Mouse (Mus musculus): ENCODE measurements around the gene Six5. TPM values are rescaled to one million over a fixed set of nuclear protein-coding genes. Genes with fewer than 3 reads are reported as not detected.

The Six5 gene
- polyA plus RNA-seq, 1 experiment from 2014 or later = 14.7 TPM

DNA sequence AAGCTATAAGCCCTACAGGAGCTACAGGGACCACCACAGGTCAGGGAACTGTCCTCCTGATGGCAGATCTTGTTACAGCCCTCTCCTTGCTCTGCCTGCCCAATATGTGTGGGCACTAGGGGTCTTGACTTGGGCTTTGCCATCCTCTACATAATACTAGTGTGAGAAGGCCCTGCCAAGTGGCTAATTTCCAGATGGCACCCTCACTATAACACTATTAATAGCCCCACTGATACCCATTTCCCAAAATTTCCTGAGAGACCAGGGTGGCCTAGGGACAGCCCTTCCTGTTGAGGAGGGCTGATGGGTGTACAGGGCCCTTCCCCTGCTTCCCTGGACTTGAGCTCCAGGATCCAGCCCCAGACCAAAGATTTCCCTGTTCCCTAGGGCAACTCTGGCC is 3.5 kb downstream of the Six5 start:
- H3K36me3 ChIP-seq = peaks cover 10% of the 10 kb centered on the region
- peaks cover 43% of the 10 kb centered on the region for H3K4me1 ChIP-seq
- H3K27ac ChIP-seq (replicated peaks) = no peak overlapping the region; the same call in 1 of the 2 replicates
- no peak overlapping the region for H3K4me2 ChIP-seq (replicated peaks)
- H3K9me3 ChIP-seq (replicated peaks) = no peaks in the 10 kb centered on the region
- no peak overlapping the region for H3K4me3 ChIP-seq (replicated peaks)
- ATAC-seq (ENCODE audit: insufficient number of reproducible peaks, low FRiP score, low TSS enrichment, low read depth) = no peak
- H3K27me3 ChIP-seq = no peaks in the 10 kb centered on the region
- no peak overlapping the region for H3K9ac ChIP-seq

DNA sequence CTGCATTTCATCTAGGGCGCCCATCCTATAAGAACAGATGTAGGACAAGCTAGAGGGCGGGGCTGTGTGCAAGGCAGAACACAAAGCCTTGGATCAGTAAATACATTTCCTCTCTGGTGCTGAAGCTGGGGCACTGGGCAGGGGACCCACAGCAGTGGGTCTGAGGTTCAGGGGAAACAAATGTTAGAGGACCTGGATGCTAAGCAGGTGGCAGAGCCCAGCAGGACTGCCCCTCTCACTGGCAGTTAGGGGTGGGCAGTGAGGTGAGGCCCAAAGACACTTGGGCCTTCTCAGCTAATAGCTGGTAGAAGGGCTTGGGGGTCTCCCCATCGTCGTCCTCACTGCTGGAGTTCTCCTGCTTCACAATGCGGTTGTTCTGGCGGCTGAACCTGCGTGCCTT is 4.4 kb downstream of the Six5 start:
- Histone ChIP-seq H3K9me3 (replicated peaks) (no peaks in the 10 kb centered on the region), H3K27ac (replicated peaks) (no peak overlapping the region), H3K4me2 (replicated peaks) (no peak overlapping the region), H3K4me3 (replicated peaks) (no peak overlapping the region), H3K4me1 (peaks cover 35% of the 10 kb centered on the region), H3K36me3 (peaks cover 10% of the 10 kb centered on the region), H3K9ac (no peak overlapping the region), H3K27me3 (no peaks in the 10 kb centered on the region)
- ATAC-seq (ENCODE audit: insufficient number of reproducible peaks, low FRiP score, low TSS enrichment, low read depth) = no peak
- WGBS = 69% methylated on average over 7 of the region's 7 CpGs

DNA sequence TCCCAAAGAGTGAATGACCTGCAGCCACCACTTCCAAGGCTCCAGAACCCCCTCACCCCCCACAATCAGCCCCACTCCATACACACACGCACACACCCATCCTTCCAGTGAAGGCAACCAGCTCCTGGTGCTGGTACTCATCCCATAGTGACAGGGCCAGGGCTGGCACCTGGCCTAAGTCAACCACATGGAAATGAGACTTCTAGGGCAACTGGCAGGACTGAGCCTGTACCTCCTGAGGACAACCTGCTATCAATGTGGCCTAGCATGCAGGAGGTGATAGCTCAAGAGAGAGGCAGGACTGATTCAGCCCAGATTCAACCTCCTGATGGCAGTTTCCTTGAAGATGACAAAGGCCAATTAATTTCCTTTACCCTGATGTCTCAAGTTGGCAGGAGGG is 5.9 kb downstream of the Six5 start:
- Histone ChIP-seq H3K27ac (replicated peaks) (no peak overlapping the region), H3K4me1 (peaks cover 35% of the 10 kb centered on the region), H3K4me3 (replicated peaks) (no peak overlapping the region), H3K36me3 (peaks cover 10% of the 10 kb centered on the region), H3K9ac (no peak overlapping the region), H3K4me2 (replicated peaks) (no peak overlapping the region), H3K9me3 (replicated peaks) (no peaks in the 10 kb centered on the region), H3K27me3 (no peaks in the 10 kb centered on the region)
- no peak for ATAC-seq (ENCODE audit: insufficient number of reproducible peaks, low FRiP score, low TSS enrichment, low read depth)
- 76% methylated on average over 1 of the region's 1 CpGs for WGBS

GRCm38 (mm10) chr7:19103741-19104140 is 9.3 kb downstream of the Six5 start:
- no peak for ATAC-seq (ENCODE audit: insufficient number of reproducible peaks, low FRiP score, low TSS enrichment, low read depth)
- H3K4me2 ChIP-seq (replicated peaks) = no peak overlapping the region
- no peak overlapping the region for H3K9ac ChIP-seq
- no peaks in the 10 kb centered on the region for H3K36me3 ChIP-seq
- H3K9me3 ChIP-seq (replicated peaks) = no peaks in the 10 kb centered on the region
- H3K4me1 ChIP-seq = peaks cover 9% of the 10 kb centered on the region; the same call in 1 of the 2 replicates
- H3K27me3 ChIP-seq = no peaks in the 10 kb centered on the region
- no peak overlapping the region for H3K27ac ChIP-seq (replicated peaks)
- H3K4me3 ChIP-seq (replicated peaks) = no peak overlapping the region

GRCm38 (mm10) chr7:19104486-19104885 is 10.1 kb downstream of the Six5 start:
- Histone ChIP-seq H3K9ac (no peak overlapping the region), H3K27ac (replicated peaks) (no peak overlapping the region), H3K27me3 (no peaks in the 10 kb centered on the region), H3K9me3 (replicated peaks) (no peaks in the 10 kb centered on the region), H3K4me3 (replicated peaks) (no peak overlapping the region), H3K4me2 (replicated peaks) (no peak overlapping the region), H3K4me1 (0 out of 2 replicates have a peak, but pooled peaks cover 4% of the 10 kb centered on the region), H3K36me3 (no peaks in the 10 kb centered on the region)
- no peak for ATAC-seq (ENCODE audit: insufficient number of reproducible peaks, low FRiP score, low TSS enrichment, low read depth)
- WGBS = 90% methylated on average over 2 of the region's 2 CpGs

DNA sequence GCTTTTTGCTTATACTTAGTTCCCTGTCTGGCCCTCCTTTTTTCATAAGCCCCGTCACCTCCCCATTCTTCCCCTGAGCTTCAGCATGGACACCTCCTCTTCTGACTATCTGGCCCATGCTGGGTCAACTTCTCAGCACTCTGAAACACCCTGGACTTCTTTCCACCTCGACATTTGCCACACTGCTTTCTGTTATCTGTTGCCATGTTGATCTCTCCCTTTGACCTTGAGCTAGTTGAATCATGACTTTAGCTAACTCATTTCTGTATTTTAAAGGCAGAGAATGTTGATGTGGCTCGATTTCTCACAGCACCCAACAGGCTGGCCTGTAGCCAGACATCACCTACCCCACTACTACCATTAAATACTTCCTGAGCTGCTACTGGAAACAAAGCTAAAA is 13.0 kb downstream of the Six5 start:
- no peaks in the 10 kb centered on the region for H3K36me3 ChIP-seq
- ATAC-seq (ENCODE audit: insufficient number of reproducible peaks, low FRiP score, low TSS enrichment, low read depth) = no peak
- H3K4me3 ChIP-seq (replicated peaks) = no peak overlapping the region
- no peak overlapping the region for H3K9ac ChIP-seq
- WGBS = 58% methylated on average over 3 of the region's 3 CpGs
- no peaks in the 10 kb centered on the region for H3K4me1 ChIP-seq
- H3K9me3 ChIP-seq (replicated peaks) = no peaks in the 10 kb centered on the region
- H3K27ac ChIP-seq (replicated peaks) = no peak overlapping the region
- no peaks in the 10 kb centered on the region for H3K27me3 ChIP-seq
- no peak overlapping the region for H3K4me2 ChIP-seq (replicated peaks)

DNA sequence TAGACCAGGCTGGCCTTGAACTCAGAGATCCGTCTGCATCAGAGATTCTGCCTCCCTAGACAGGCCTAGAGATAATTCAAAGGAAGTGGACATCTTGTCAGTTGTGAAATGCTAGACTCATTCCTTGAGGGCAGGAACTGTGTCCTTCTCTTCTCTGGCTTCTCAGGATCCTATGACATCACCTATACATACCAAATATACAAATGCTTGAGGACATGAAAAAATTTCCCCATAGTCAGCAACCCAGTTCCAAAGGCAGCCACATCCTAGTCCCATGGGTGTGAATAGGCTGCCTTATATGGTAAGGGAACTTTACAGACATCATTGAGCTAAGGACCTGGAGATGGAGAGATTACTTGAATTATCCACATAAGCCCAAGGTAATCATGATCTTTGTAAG is 15.2 kb downstream of the Six5 start:
- H3K9me3 ChIP-seq (replicated peaks) = no peaks in the 10 kb centered on the region
- H3K9ac ChIP-seq = no peak overlapping the region
- no peak overlapping the region for H3K4me2 ChIP-seq (replicated peaks)
- no peak for ATAC-seq (ENCODE audit: insufficient number of reproducible peaks, low FRiP score, low TSS enrichment, low read depth)
- no peaks in the 10 kb centered on the region for H3K4me1 ChIP-seq
- 85% methylated on average over 1 of the region's 1 CpGs for WGBS
- H3K27ac ChIP-seq (replicated peaks) = no peak overlapping the region
- no peak overlapping the region for H3K4me3 ChIP-seq (replicated peaks)
- no peaks in the 10 kb centered on the region for H3K36me3 ChIP-seq
- no peaks in the 10 kb centered on the region for H3K27me3 ChIP-seq

DNA sequence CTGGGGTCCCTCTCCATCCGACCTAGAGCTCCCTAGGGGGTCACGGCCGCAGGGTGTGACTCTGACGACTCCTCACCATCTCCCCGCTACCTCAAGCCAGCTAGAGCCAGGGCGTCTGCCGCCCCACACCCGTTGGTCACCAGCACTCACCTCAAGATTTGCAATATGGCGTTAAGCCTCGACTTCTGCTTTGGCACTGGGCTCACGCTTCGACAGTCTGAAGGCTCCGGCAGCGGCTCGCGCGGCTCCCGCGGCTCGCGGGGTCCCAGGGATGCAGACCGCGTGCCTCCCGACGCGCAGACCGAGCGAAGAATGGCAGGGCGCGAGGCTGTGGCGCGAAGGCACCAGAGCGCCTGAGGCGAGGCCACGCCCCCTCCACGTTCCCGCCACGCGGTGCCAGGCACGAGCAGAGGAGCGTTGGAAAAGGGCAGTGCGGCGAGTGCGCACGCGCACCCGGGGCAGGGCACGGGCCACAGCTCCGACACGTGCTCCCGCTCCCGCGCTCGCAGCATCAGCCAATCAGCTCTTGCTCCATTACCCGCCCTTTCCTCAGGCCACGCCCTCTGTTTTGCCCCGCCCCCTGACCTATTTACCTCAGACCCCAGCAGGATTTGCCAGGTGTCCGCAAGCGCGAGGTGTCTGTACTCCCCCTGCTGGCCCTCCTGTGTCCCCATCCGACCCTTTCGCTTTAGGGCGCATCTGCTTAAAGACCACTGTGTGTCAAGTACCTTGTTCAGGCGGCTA is 23.8 kb downstream of the Six5 start, which contains the start of gene Gm4969:
Gene Gm4969, minus strand, starts transcription at position 341 of the 744 bp plus-strand sequence.
- no peak within 1 kb of the TSS for H3K27ac ChIP-seq (replicated peaks)
- peak within 1 kb of the TSS; percentile 25 for H3K4me3 ChIP-seq (replicated peaks)
- H3K4me1 ChIP-seq = peaks cover 24% of the 10 kb centered on the region
- no peaks in the 10 kb centered on the region for H3K27me3 ChIP-seq
- H3K9me3 ChIP-seq (replicated peaks) = no peaks in the 10 kb centered on the region
- WGBS = 22% methylated on average over 60 of the region's 64 CpGs
- ATAC-seq (ENCODE audit: insufficient number of reproducible peaks, low FRiP score, low TSS enrichment, low read depth) = no peak
- no peaks in the 10 kb centered on the region for H3K36me3 ChIP-seq
- H3K9ac ChIP-seq = no peak within 1 kb of the TSS
- peak within 1 kb of the TSS; percentile 46 for H3K4me2 ChIP-seq (replicated peaks)

DNA sequence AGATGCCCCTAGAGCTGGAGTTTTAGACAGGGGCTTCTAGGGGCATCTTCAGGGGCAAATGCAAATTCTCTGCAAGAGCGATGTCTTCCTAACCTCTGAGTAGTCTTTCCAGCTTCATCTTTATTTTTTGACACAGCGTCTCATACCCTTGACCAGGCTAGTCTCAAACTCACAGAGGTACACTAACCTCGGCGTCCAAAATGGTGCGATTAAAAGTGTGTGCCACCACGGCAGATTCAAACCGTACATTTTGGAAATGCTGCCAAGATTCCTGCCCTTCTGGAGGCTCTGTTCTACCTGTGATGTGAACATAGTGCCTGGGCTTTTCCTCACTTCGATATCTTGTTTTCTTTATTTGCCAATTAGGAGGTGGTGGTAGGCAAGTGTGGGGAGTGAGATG is 24.7 kb downstream of the Six5 start:
- ATAC-seq (ENCODE audit: insufficient number of reproducible peaks, low FRiP score, low TSS enrichment, low read depth) = no peak
- H3K4me1 ChIP-seq = peaks cover 24% of the 10 kb centered on the region
- H3K27me3 ChIP-seq = no peaks in the 10 kb centered on the region
- no peak overlapping the region for H3K4me3 ChIP-seq (replicated peaks)
- H3K27ac ChIP-seq (replicated peaks) = no peak overlapping the region
- no peaks in the 10 kb centered on the region for H3K36me3 ChIP-seq
- no peaks in the 10 kb centered on the region for H3K9me3 ChIP-seq (replicated peaks)
- no peak overlapping the region for H3K9ac ChIP-seq
- H3K4me2 ChIP-seq (replicated peaks) = no peak overlapping the region
- WGBS = 91% methylated on average over 8 of the region's 8 CpGs

- H3K27ac ChIP-seq (replicated peaks) = peak within 1 kb of the TSS; percentile 66; the same call in 1 of the 2 replicates
- ATAC-seq (ENCODE audit: insufficient number of reproducible peaks, low FRiP score, low TSS enrichment, low read depth) = peak; percentile 95
- WGBS = 2% methylated on average over 34 of the region's 34 CpGs
- peak within 1 kb of the TSS; percentile 77 for H3K4me2 ChIP-seq (replicated peaks)
- peak within 1 kb of the TSS; percentile 79 for H3K4me3 ChIP-seq (replicated peaks)
- peaks cover 24% of the 10 kb centered on the region for H3K4me1 ChIP-seq
- no peaks in the 10 kb centered on the region for H3K36me3 ChIP-seq
- no peaks in the 10 kb centered on the region for H3K9me3 ChIP-seq (replicated peaks)
- H3K9ac ChIP-seq = peak within 1 kb of the TSS; percentile 64
- no peaks in the 10 kb centered on the region for H3K27me3 ChIP-seq
These were observed 25.4 kb downstream of the Six5 start, which contains the start of gene Fbxo46 for GRCm38 (mm10) chr7:19119631-19120429. Gene Fbxo46, plus strand, starts transcription at chr7:19119859.

DNA sequence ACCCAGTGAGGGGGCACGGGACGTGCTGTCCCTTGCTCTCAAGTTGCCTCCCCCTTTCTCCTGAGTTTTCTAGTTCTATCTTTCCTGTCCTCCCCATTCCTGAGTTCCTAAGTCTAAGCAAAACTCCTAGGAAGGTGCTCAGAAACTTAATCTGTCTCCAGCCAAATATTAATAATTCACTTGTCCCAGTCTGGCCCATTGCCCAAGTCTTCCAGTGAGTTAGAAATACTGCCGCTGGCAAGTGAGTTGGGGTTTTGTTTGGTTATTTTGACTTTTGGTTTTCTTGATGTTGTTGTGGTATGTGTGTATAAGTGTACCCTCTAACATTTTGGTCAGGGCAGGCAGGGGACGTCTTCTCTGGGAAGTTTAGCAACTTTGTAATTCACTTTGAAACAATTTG is 27.3 kb downstream of the Six5 start:
- no peaks in the 10 kb centered on the region for H3K36me3 ChIP-seq
- no peaks in the 10 kb centered on the region for H3K9me3 ChIP-seq (replicated peaks)
- no peak for ATAC-seq (ENCODE audit: insufficient number of reproducible peaks, low FRiP score, low TSS enrichment, low read depth)
- no peak overlapping the region for H3K27ac ChIP-seq (replicated peaks)
- peaks cover 24% of the 10 kb centered on the region for H3K4me1 ChIP-seq
- no peak overlapping the region for H3K9ac ChIP-seq
- H3K27me3 ChIP-seq = no peaks in the 10 kb centered on the region
- H3K4me3 ChIP-seq (replicated peaks) = no peak overlapping the region
- 92% methylated on average over 4 of the region's 4 CpGs for WGBS
- H3K4me2 ChIP-seq (replicated peaks) = no peak overlapping the region

Measured in embryonic facial prominence, embryonic 15.5 days (tissue).